Mouse (Mus musculus): ENCODE data around the gene Rin1.
A peak's percentile ranks its signal among the peaks of the same experiment; 100 is the strongest.
"Not testable (repeated sequence)": the region's sequence is repeated elsewhere in the genome, so short reads cannot be mapped to it uniquely, and the experiment has no call there.

The Rin1 gene

GRCm38 (mm10) chr19:5068570-5069234 is 18.4 kb downstream of the Rin1 start:
- no peak for DNase-seq (ENCODE audit: low read depth, low spot score)

- DNase-seq (ENCODE audit: low read depth, low spot score): no peak
Measured at GRCm38 (mm10) chr19:5069486-5069885, 19.2 kb downstream of the Rin1 start.

- no peak for DNase-seq (ENCODE audit: low read depth, low spot score)
Measured at GRCm38 (mm10) chr19:5069978-5070377, 19.7 kb downstream of the Rin1 start.

GRCm38 (mm10) chr19:5071077-5071476 is 20.8 kb downstream of the Rin1 start:
- no peak for DNase-seq (ENCODE audit: low read depth, low spot score)

- no peak for DNase-seq (ENCODE audit: low read depth, low spot score)
Measured at GRCm38 (mm10) chr19:5071545-5072369, 21.5 kb downstream of the Rin1 start.

GRCm38 (mm10) chr19:5072389-5073019 is 22.2 kb downstream of the Rin1 start:
- DNase-seq (ENCODE audit: low read depth, low spot score): no peak

- DNase-seq (ENCODE audit: low read depth, low spot score): no peak
Measured at GRCm38 (mm10) chr19:5073028-5073427, 22.7 kb downstream of the Rin1 start.

GRCm38 (mm10) chr19:5073518-5073917 is 23.2 kb downstream of the Rin1 start:
- DNase-seq (ENCODE audit: low read depth, low spot score): no peak

- no peak for DNase-seq (ENCODE audit: low read depth, low spot score)
Measured at GRCm38 (mm10) chr19:5079279-5079678, 29.0 kb downstream of the Rin1 start.

GRCm38 (mm10) chr19:5082005-5082404 is 31.7 kb downstream of the Rin1 start:
- no peak for DNase-seq (ENCODE audit: low read depth, low spot score)

- no peak for DNase-seq (ENCODE audit: low read depth, low spot score)
Measured at GRCm38 (mm10) chr19:5082596-5082995, 32.3 kb downstream of the Rin1 start.

GRCm38 (mm10) chr19:5083961-5084833 is 33.9 kb downstream of the Rin1 start:
- no peak for DNase-seq (ENCODE audit: low read depth, low spot score)

GRCm38 (mm10) chr19:5084834-5085144 is 34.5 kb downstream of the Rin1 start:
- DNase-seq (ENCODE audit: low read depth, low spot score): no peak

- no peak for DNase-seq (ENCODE audit: low read depth, low spot score)
Measured at GRCm38 (mm10) chr19:5085145-5085863, 35.0 kb downstream of the Rin1 start, which contains the start of gene Tmem151a. Gene Tmem151a (minus strand): TSS chr19:5085531.

GRCm38 (mm10) chr19:5086533-5086932 is 36.3 kb downstream of the Rin1 start:
- DNase-seq (ENCODE audit: low read depth, low spot score): not testable (repeated sequence)

GRCm38 (mm10) chr19:5087884-5088728 is 37.8 kb downstream of the Rin1 start, which contains the start of gene Yif1a:
Gene Yif1a (plus strand): TSS chr19:5088538.
- peak; percentile 99 for DNase-seq (ENCODE audit: low read depth, low spot score)

GRCm38 (mm10) chr19:5089324-5089723 is 39.0 kb downstream of the Rin1 start:
- no peak for DNase-seq (ENCODE audit: low read depth, low spot score)

- DNase-seq (ENCODE audit: low read depth, low spot score): no peak
Measured at GRCm38 (mm10) chr19:5092083-5092482, 41.8 kb downstream of the Rin1 start.

GRCm38 (mm10) chr19:5093481-5094242 is 43.4 kb downstream of the Rin1 start:
- no peak for DNase-seq (ENCODE audit: low read depth, low spot score)
